Mouse (Mus musculus) testis, adult 2 months (tissue): ENCODE measurements around the gene Nsd2. TPM values are rescaled to one million over a fixed set of nuclear protein-coding genes. Genes with fewer than 3 reads are reported as not detected.
"Not testable (repeated sequence)": the region's sequence is repeated elsewhere in the genome, so short reads cannot be mapped to it uniquely, and the experiment has no call there.

ENCODE experiments used
- H3K27ac ChIP-seq: fragments of 200-500 bp; 2 replicates; pipeline ENCODE4 v1.5.1; 2012; ENCODE audit warnings: low read depth, low read length; ENCODE audit not compliant: control insufficient read depth, insufficient read depth
- H3K27me3 ChIP-seq: fragments of 200-500 bp; 2 replicates; pipeline ENCODE4 v1.6.1; 2012; ENCODE audit warnings: mild to moderate bottlenecking, low read length, moderate library complexity; ENCODE audit not compliant: control insufficient read depth, insufficient read depth
- H3K36me3 ChIP-seq: fragments of 200-500 bp; 2 replicates; pipeline ENCODE4 v1.6.1; 2012; ENCODE audit warnings: mild to moderate bottlenecking, low read length; ENCODE audit not compliant: control insufficient read depth, insufficient read depth
- H3K4me1 ChIP-seq: fragments of 200-500 bp; 2 replicates; pipeline ENCODE4 v1.6.1; 2012; ENCODE audit warnings: low read length; ENCODE audit not compliant: control insufficient read depth, insufficient read depth
- H3K4me3 ChIP-seq: fragments of 200-500 bp; 2 replicates; pipeline ENCODE4 v1.5.1; 2012; ENCODE audit warnings: low read depth, mild to moderate bottlenecking, low read length, moderate library complexity, mixed read lengths; ENCODE audit not compliant: control insufficient read depth
- CTCF ChIP-seq: fragments of 200-500 bp; IDR thresholded peaks from 2 replicates; pipeline ENCODE4 v1.5.1; 2012; ENCODE audit warnings: low read depth, mild to moderate bottlenecking, inconsistent platforms, low read length, moderate library complexity; ENCODE audit not compliant: control insufficient read depth, insufficient read depth, insufficient replicate concordance
- POLR2A ChIP-seq: fragments of 200-500 bp; IDR thresholded peaks from 2 replicates; pipeline ENCODE4 v1.6.1; 2012; ENCODE audit warnings: low read depth, mild to moderate bottlenecking, inconsistent platforms, low read length, moderate library complexity; ENCODE audit not compliant: control insufficient read depth
- polyA plus RNA-seq: library from polyadenylated mRNA; depleted of rRNA; stranded (reverse); fragments of >200 nt; gene quantifications from 2 replicates; pipeline ENCODE4 v1.2.3, GENCODE M21; 2012; rRNA removed

The Nsd2 gene
- polyA plus RNA-seq, 1 experiment: 54.5 TPM

- Histone ChIP-seq H3K36me3 (no peaks in the 10 kb centered on the region; the same call in 1 of the 2 replicates), H3K4me3 (peak overlapping the region; percentile 37; the same call in 1 of the 2 replicates), H3K4me1 (peaks cover 2% of the 10 kb centered on the region; the same call in 1 of the 2 replicates), H3K27ac (no peak overlapping the region), H3K27me3 (no peaks in the 10 kb centered on the region)
- TF ChIP-seq POLR2A: no peak
- TF ChIP-seq CTCF: no peak
These were observed 114.4 kb downstream of the Nsd2 start for GRCm38 (mm10) chr5:33934877-33935276.

- H3K4me3 ChIP-seq: peak overlapping the region; percentile 96
- no peaks in the 10 kb centered on the region; the same call in 1 of the 2 replicates for H3K36me3 ChIP-seq
- peak overlapping the region; percentile 95 for H3K27ac ChIP-seq
- H3K4me1 ChIP-seq: peaks cover 2% of the 10 kb centered on the region; the same call in 1 of the 2 replicates
- no peaks in the 10 kb centered on the region for H3K27me3 ChIP-seq
- no peak; the same call in 1 of the 2 replicates for TF ChIP-seq CTCF
- TF ChIP-seq POLR2A: no peak
These were observed 115.2 kb downstream of the Nsd2 start for GRCm38 (mm10) chr5:33935700-33936111.

- H3K36me3 ChIP-seq: no peaks in the 10 kb centered on the region; the same call in 1 of the 2 replicates
These were observed 115.7 kb downstream of the Nsd2 start, which contains the start of gene Nelfa for GRCm38 (mm10) chr5:33936120-33936707. TSS of gene Nelfa (minus strand) at chr5:33936413.

GRCm38 (mm10) chr5:33937230-33937629 lies 116.7 kb downstream of the Nsd2 start:
- H3K27ac ChIP-seq: no peak overlapping the region
- TF ChIP-seq CTCF: no peak
- no peak for TF ChIP-seq POLR2A
- H3K36me3 ChIP-seq: no peaks in the 10 kb centered on the region; the same call in 1 of the 2 replicates
- no peak overlapping the region for H3K4me3 ChIP-seq
- no peaks in the 10 kb centered on the region for H3K27me3 ChIP-seq
- peaks cover 2% of the 10 kb centered on the region; the same call in 1 of the 2 replicates for H3K4me1 ChIP-seq

More at GRCm38 (mm10) chr5:33936120-33936707, 115.7 kb downstream of the Nsd2 start, which contains the start of gene Nelfa:
- TF ChIP-seq CTCF (0 out of 2 replicates have a peak, but pooled peaks have one; percentile 8), POLR2A (peak; percentile 89)
- peak within 1 kb of the TSS; percentile 95 for H3K27ac ChIP-seq
- no peaks in the 10 kb centered on the region for H3K27me3 ChIP-seq
- peaks cover 2% of the 10 kb centered on the region; the same call in 1 of the 2 replicates for H3K4me1 ChIP-seq
- peak within 1 kb of the TSS; percentile 96 for H3K4me3 ChIP-seq

GRCm38 (mm10) chr5:33938448-33938847 lies 117.9 kb downstream of the Nsd2 start:
- no peaks in the 10 kb centered on the region; the same call in 1 of the 2 replicates for H3K36me3 ChIP-seq
- no peak overlapping the region for H3K27ac ChIP-seq
- H3K4me3 ChIP-seq: no peak overlapping the region
- no peaks in the 10 kb centered on the region for H3K27me3 ChIP-seq
- TF ChIP-seq CTCF (no peak), POLR2A (no peak)
- H3K4me1 ChIP-seq: peaks cover 2% of the 10 kb centered on the region; the same call in 1 of the 2 replicates

GRCm38 (mm10) chr5:33947035-33947434 lies 126.5 kb downstream of the Nsd2 start:
- peak; percentile 17; the same call in 1 of the 2 replicates for TF ChIP-seq CTCF
- H3K27ac ChIP-seq, H3K36me3 ChIP-seq, H3K4me3 ChIP-seq, H3K4me1 ChIP-seq, H3K27me3 ChIP-seq: not testable (repeated sequence)

Other genes with a start within 250 kb of the Nsd2 start
- 16.4 and 17.6 TPM in 2 replicates for gene Fam53a, start 191.1 kb upstream of the Nsd2 start, polyA plus RNA-seq
- 23.7 and 24.9 TPM in 2 replicates for gene Gm9903, start 190.8 kb upstream of the Nsd2 start, polyA plus RNA-seq
- 68.0 and 70.6 TPM in 2 replicates for gene Slbp, start 168.2 kb upstream of the Nsd2 start, polyA plus RNA-seq
- 42.6 and 42.8 TPM in 2 replicates for gene Tacc3, start 162.6 kb upstream of the Nsd2 start, polyA plus RNA-seq
- 50.6 and 56.1 TPM in 2 replicates for gene Tmem129, start 162.3 kb upstream of the Nsd2 start, polyA plus RNA-seq
- 3.8 and 4.3 TPM in 2 replicates for gene Fgfr3, start 99.1 kb upstream of the Nsd2 start, polyA plus RNA-seq
- gene Letm1, start 37.9 kb upstream of the Nsd2 start, polyA plus RNA-seq: 24.1 and 26.1 TPM in 2 replicates
- gene Nelfa, start 115.7 kb downstream of the Nsd2 start, polyA plus RNA-seq: 33.4 and 38.7 TPM in 2 replicates
- gene Gm1673, start 162.7 kb downstream of the Nsd2 start, polyA plus RNA-seq: 154 and 207 TPM in 2 replicates
- gene Nat8l, start 175.3 kb downstream of the Nsd2 start, polyA plus RNA-seq: 0.40 and 0.41 TPM in 2 replicates